Mouse (Mus musculus) liver, embryonic 14.5 days (tissue): ENCODE results near the gene Inpp5a. TPM values are rescaled to one million over a fixed set of nuclear protein-coding genes. Genes with fewer than 3 reads are reported as not detected.

ENCODE experiments used
- ATAC-seq: fragments of 200-750 bp; cut with Nextera tagmentation; 2 replicates; pipeline ENCODE4 v1.8.0; 2017; ENCODE audit warnings: moderate number of reproducible peaks, mild to moderate bottlenecking, moderate library complexity; ENCODE audit not compliant: insufficient read depth
- DNase-seq, 3 experiments: peaks; one replicate each; pipeline ENCODE4 v3.0.0-alpha.2; 2012 to 2013; ENCODE audit warnings: low read depth in 3 of 3, low spot score in 3 of 3
- H3K27ac ChIP-seq: fragments of 300-500 bp; sonication (generic); 2 replicates; pipeline ENCODE4 v1.5.1; 2014; ENCODE audit warnings: moderate library complexity, mild to moderate bottlenecking, control low read depth, inconsistent platforms
- H3K27me3 ChIP-seq: fragments of 300-500 bp; sonication (generic); 2 replicates; pipeline ENCODE4 v1.6.1; 2014; ENCODE audit warnings: mild to moderate bottlenecking, low read length, moderate library complexity; ENCODE audit not compliant: control insufficient read depth, insufficient read depth
- H3K36me3 ChIP-seq: fragments of 300-500 bp; sonication (generic); replicated peaks from 2 replicates; pipeline ENCODE4 v1.6.1; 2014; ENCODE audit warnings: low read depth; ENCODE audit not compliant: control insufficient read depth, insufficient read depth
- H3K4me1 ChIP-seq, 2 experiments: fragments of 200-500 bp in 1 of 2; fragments of 300-500 bp in 1 of 2; sonication (generic) in 1 of 2; replicated peaks; 2 replicates each; pipeline ENCODE4 v1.6.1; 2012 to 2014; ENCODE audit warnings: antibody characterized with exemption in 1 of 2, inconsistent platforms in 1 of 2, low read length in 1 of 2; ENCODE audit not compliant: control insufficient read depth in 2 of 2, insufficient read depth in 2 of 2
- H3K4me2 ChIP-seq: fragments of 300-500 bp; sonication (generic); 2 replicates; pipeline ENCODE4 v1.6.1; 2014; ENCODE audit warnings: low read depth, mild to moderate bottlenecking, control low read depth, moderate library complexity
- H3K4me3 ChIP-seq, 2 experiments: fragments of 200-500 bp in 1 of 2; fragments of 300-500 bp in 1 of 2; sonication (generic) in 1 of 2; 2 replicates each; pipeline ENCODE4 v1.5.1; 2012 to 2014; ENCODE audit warnings: low read depth in 2 of 2, low read length in 2 of 2, mild to moderate bottlenecking in 2 of 2, control low read depth in 1 of 2, inconsistent platforms in 1 of 2, moderate library complexity in 1 of 2; ENCODE audit not compliant: insufficient read depth in 1 of 2
- H3K9ac ChIP-seq: fragments of 300-500 bp; sonication (generic); replicated peaks from 2 replicates; pipeline ENCODE4 v1.6.1; 2014; ENCODE audit warnings: mild to moderate bottlenecking, control low read depth, moderate library complexity
- H3K9me3 ChIP-seq: fragments of 300-500 bp; sonication (generic); 2 replicates; pipeline ENCODE4 v1.6.1; 2016; ENCODE audit warnings: low read length, mixed read lengths; ENCODE audit not compliant: control insufficient read depth
- CTCF ChIP-seq: IDR thresholded peaks from 2 replicates; pipeline ENCODE4 v1.5.1; 2016; ENCODE audit warnings: antibody characterized with exemption, low read depth, control low read depth
- EP300 ChIP-seq: IDR thresholded peaks from 2 replicates; pipeline ENCODE4 v1.6.1; 2016; ENCODE audit warnings: antibody characterized with exemption, low read depth
- WGBS: fragments of 180-500 bp; shearing (Covaris S2); extraction: QIAGEN DNeasy Blood & Tissue Kit; methylation state at CpG from one replicate; pipeline ENCODE4 v1.1.7; 2014; ENCODE audit not compliant: insufficient replicate concordance; 5-methylcytosine and 5-hydroxymethylcytosine counted together
- polyA plus RNA-seq, 2 experiments: library from polyadenylated mRNA; depleted of rRNA in 1 of 2; stranded (reverse) in 1 of 2; unstranded in 1 of 2; fragments of >200 nt; fragmentation: Nextera tagmentation in 1 of 2; extraction: Ambion mirVana in 1 of 2; gene quantifications; 2 replicates each; pipeline versions ENCODE4 v1.2.1 to v1.2.3; 2012 to 2014

Gene Inpp5a
- polyA plus RNA-seq, 2 experiments = 2.4 to 3.5 TPM

DNA sequence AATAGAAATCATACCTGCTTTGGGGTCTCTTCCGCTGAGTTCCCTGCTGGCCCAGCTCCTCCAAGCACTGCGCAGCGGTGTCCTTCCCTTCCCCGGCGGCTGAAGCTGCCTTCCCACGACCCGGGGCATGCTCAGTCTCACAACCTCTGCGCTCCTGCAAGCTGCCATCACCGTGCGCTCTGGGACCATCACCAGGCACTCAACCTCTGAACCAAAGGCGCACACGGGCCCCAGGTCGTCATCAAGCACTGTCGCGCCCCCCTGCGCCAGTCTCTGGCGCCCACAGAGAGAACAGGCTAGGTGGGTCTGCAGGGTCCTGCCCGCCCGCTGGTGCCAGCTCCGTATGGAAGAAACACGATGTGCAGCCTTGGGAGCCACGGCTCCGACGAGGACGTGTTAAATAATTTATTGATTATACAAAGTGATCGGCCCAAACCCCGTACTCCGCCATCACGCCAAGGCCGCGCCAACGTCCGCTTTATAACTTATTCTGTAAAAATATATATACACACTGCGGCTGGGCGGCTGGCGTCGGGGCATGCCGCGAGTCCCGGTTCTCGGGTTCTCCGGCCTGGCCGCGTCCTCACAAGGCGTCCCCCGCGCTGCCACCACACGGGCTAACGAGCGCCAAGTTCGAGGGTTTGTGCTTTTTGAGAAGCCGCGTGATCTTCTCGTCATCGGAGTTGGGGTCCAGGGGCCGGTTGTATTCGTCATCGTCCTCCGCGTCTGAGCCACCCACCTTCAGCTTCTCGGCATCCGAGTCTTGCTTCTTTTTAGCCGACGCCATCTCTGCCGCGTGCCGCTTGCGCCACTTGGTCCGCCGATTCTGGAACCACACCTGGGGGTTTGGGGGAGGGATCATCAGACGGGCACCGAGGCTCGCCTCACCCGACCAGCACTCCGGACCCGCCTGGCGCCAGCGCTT is 192.2 kb downstream of the Inpp5a start:
- DNase-seq = no peak
- Histone ChIP-seq H3K27me3 (peaks cover 70% of the 10 kb centered on the region), H3K4me2 (no peak overlapping the region), H3K4me3 (no peak overlapping the region), H3K9ac (no peak overlapping the region), H3K4me1 (no peaks in the 10 kb centered on the region), H3K36me3 (no peaks in the 10 kb centered on the region), H3K9me3 (no peaks in the 10 kb centered on the region), H3K27ac (no peak overlapping the region)
- TF ChIP-seq EP300 (no peak), CTCF (no peak)
- no peak for ATAC-seq
- 3% methylated on average over 78 of the region's 78 CpGs for WGBS

DNA sequence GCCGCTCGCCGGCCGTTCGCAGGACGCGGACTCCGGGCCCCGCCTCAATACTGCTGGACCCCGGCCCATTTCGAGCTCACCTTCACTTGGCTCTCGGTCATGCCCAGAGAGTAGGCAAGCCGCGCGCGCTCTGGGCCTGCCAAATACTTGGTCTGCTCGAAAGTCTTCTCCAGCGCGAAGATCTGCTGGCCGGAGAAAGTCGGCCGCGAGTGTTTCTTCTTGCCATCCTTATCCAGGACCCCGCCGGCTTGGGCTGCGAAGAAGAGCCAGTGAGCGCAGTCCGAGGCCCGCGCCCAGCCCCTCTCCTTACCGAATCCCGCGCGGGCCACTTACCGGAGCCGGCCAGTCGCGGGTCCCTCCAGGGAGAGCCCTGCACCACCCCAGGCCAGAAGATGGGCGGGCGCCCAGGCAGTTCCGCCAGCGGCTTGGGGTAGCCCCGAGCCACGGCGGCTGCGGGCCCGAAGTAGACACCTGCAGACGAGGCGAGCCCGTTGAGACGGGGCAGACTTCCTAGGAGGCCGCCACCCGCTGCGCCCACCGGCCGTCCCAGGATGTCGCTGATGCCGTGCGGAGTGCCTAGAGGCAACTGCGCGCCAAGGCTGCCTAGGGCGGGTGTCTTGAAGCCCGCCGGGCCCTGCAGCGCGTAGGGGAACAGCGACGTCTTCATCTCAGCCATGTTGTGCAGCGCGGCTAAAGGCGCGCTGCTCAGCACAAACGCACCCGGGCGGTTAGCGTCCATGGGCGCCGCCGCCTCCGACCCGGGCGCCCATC is 193.1 kb downstream of the Inpp5a start:
- Histone ChIP-seq H3K9me3 (no peaks in the 10 kb centered on the region), H3K4me3 (no peak overlapping the region), H3K36me3 (no peaks in the 10 kb centered on the region), H3K27ac (no peak overlapping the region), H3K9ac (no peak overlapping the region), H3K27me3 (peaks cover 79% of the 10 kb centered on the region), H3K4me2 (no peak overlapping the region), H3K4me1 (no peaks in the 10 kb centered on the region)
- ATAC-seq (no peak), DNase-seq (no peak)
- no peak for TF ChIP-seq CTCF
- no peak for TF ChIP-seq EP300
- WGBS = 2% methylated on average over 82 of the region's 82 CpGs

DNA sequence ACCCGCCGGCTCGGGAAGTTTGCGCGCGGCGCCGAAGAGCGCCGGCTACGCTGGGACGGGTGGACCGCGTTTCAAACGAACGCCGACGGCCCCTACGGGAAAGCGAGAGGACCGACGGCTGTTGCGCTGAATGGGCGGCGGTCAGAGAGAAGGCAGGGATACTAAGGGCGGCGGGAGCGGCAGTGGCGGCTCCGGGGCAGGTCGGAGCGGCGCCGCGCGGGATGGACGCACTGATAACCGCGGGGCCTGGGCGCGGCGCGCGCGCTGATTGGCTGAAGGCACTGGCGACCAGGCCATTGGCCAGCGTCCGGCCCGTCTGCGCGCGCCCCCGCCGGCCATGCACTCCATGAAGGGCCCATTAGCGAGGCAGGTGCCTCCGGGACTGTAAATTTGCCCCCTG is 193.7 kb downstream of the Inpp5a start, which contains the start of gene Nkx6-2:
Nkx6-2 (minus strand) TSS at position 203 of the 400 bp plus-strand sequence.
- no peak within 1 kb of the TSS for H3K4me2 ChIP-seq
- no peaks in the 10 kb centered on the region for H3K36me3 ChIP-seq
- WGBS = under 1% methylated on average over 52 of the region's 56 CpGs
- DNase-seq (no peak), ATAC-seq (no peak)
- H3K4me1 ChIP-seq = no peaks in the 10 kb centered on the region
- no peak within 1 kb of the TSS for H3K27ac ChIP-seq
- peaks cover 84% of the 10 kb centered on the region for H3K27me3 ChIP-seq
- H3K4me3 ChIP-seq = no peak within 1 kb of the TSS
- no peak within 1 kb of the TSS for H3K9ac ChIP-seq
- no peaks in the 10 kb centered on the region for H3K9me3 ChIP-seq
- no peak for TF ChIP-seq CTCF
- no peak for TF ChIP-seq EP300

- Histone ChIP-seq H3K36me3 (no peaks in the 10 kb centered on the region), H3K27me3 (peaks cover 84% of the 10 kb centered on the region), H3K9me3 (no peaks in the 10 kb centered on the region), H3K9ac (no peak overlapping the region), H3K27ac (no peak overlapping the region), H3K4me3 (no peak overlapping the region), H3K4me1 (no peaks in the 10 kb centered on the region), H3K4me2 (no peak overlapping the region)
- ATAC-seq = no peak
- WGBS = 14% methylated on average over 17 of the region's 17 CpGs
- DNase-seq = no peak
- TF ChIP-seq CTCF (no peak), EP300 (no peak)
Measured at GRCm38 (mm10) chr7:139583094-139583737, 194.3 kb downstream of the Inpp5a start.
